Mouse (Mus musculus) bone marrow macrophage, adult 2 months (primary cell): Measurements from ENCODE around the gene Ppp1r21. TPM values are rescaled to one million over a fixed set of nuclear protein-coding genes. Genes with fewer than 3 reads are reported as not detected.

Experiments used
- H3K27ac ChIP-seq: 2 replicates; pipeline ENCODE4 v1.5.1; 2012; ENCODE audit warnings: low read depth, low read length; ENCODE audit not compliant: insufficient read depth
- H3K4me1 ChIP-seq: 2 replicates; pipeline ENCODE4 v1.6.1; 2012; ENCODE audit warnings: low read length; ENCODE audit not compliant: control insufficient read depth, insufficient read depth
- H3K4me3 ChIP-seq: 2 replicates; pipeline ENCODE4 v1.5.1; 2012; ENCODE audit warnings: mild to moderate bottlenecking, low read length, moderate library complexity; ENCODE audit not compliant: insufficient read depth
- CTCF ChIP-seq: IDR thresholded peaks from 2 replicates; pipeline ENCODE4 v1.5.1; 2012; ENCODE audit warnings: low read depth, mild to moderate bottlenecking, low read length, moderate library complexity
- POLR2A ChIP-seq: IDR thresholded peaks from 2 replicates; pipeline ENCODE4 v1.6.1; 2012; ENCODE audit warnings: mild to moderate bottlenecking, low read depth, low read length, borderline replicate concordance
- polyA plus RNA-seq: library from polyadenylated mRNA; stranded (reverse); fragments of >200 nt; gene quantifications from 2 replicates; pipeline ENCODE4 v1.2.4, GENCODE M21; 2012; ENCODE audit not compliant: missing spikeins, insufficient read depth, insufficient read length

Ppp1r21 gene
- polyA plus RNA-seq, 1 experiment = 109 TPM

- TF ChIP-seq CTCF (no peak), POLR2A (no peak)
- H3K4me1 ChIP-seq = no peaks in the 10 kb centered on the region
- H3K4me3 ChIP-seq = no peak overlapping the region
- H3K27ac ChIP-seq = no peak overlapping the region
Observed at GRCm38 (mm10) chr17:88588228-88588627, 58.3 kb downstream of the Ppp1r21 start.

- TF ChIP-seq CTCF = no peak
- TF ChIP-seq POLR2A = no peak
- Histone ChIP-seq H3K27ac (no peak overlapping the region), H3K4me3 (no peak overlapping the region), H3K4me1 (no peaks in the 10 kb centered on the region)
Observed at GRCm38 (mm10) chr17:88590251-88590650, 60.3 kb downstream of the Ppp1r21 start.

- peaks cover 2% of the 10 kb centered on the region; the same call in 1 of the 2 replicates for H3K4me1 ChIP-seq
- no peak overlapping the region for H3K4me3 ChIP-seq
- no peak overlapping the region for H3K27ac ChIP-seq
- no peak for TF ChIP-seq POLR2A
- no peak for TF ChIP-seq CTCF
Observed at GRCm38 (mm10) chr17:88595071-88595470, 65.2 kb downstream of the Ppp1r21 start.

GRCm38 (mm10) chr17:88596068-88596467 lies 66.2 kb downstream of the Ppp1r21 start:
- H3K27ac ChIP-seq = no peak overlapping the region
- no peak overlapping the region for H3K4me3 ChIP-seq
- H3K4me1 ChIP-seq = peaks cover 2% of the 10 kb centered on the region; the same call in 1 of the 2 replicates
- TF ChIP-seq CTCF (no peak), POLR2A (no peak)

- TF ChIP-seq POLR2A = no peak
- TF ChIP-seq CTCF = no peak; the same call in 1 of the 2 replicates
- Histone ChIP-seq H3K4me1 (peaks cover 2% of the 10 kb centered on the region; the same call in 1 of the 2 replicates), H3K27ac (no peak overlapping the region), H3K4me3 (peak overlapping the region; percentile 60)
Observed at GRCm38 (mm10) chr17:88596544-88597221, 66.8 kb downstream of the Ppp1r21 start.

- Histone ChIP-seq H3K4me1 (peaks cover 2% of the 10 kb centered on the region; the same call in 1 of the 2 replicates), H3K27ac (no peak within 1 kb of the TSS), H3K4me3 (peak within 1 kb of the TSS; percentile 60)
- TF ChIP-seq POLR2A = no peak
- TF ChIP-seq CTCF = peak; percentile 38
Observed at GRCm38 (mm10) chr17:88597222-88598055, 67.5 kb downstream of the Ppp1r21 start, which contains the start of gene Ston1. Gene Ston1, plus strand, starts transcription at chr17:88597684.

GRCm38 (mm10) chr17:88598056-88598420 lies 68.1 kb downstream of the Ppp1r21 start:
- Histone ChIP-seq H3K4me1 (peaks cover 2% of the 10 kb centered on the region; the same call in 1 of the 2 replicates), H3K27ac (no peak overlapping the region), H3K4me3 (peak overlapping the region; percentile 60)
- TF ChIP-seq CTCF (no peak), POLR2A (no peak)

- no peak overlapping the region for H3K27ac ChIP-seq
- H3K4me1 ChIP-seq = peaks cover 2% of the 10 kb centered on the region; the same call in 1 of the 2 replicates
- no peak overlapping the region for H3K4me3 ChIP-seq
- TF ChIP-seq CTCF (no peak), POLR2A (no peak)
Observed at GRCm38 (mm10) chr17:88598570-88599368, 68.9 kb downstream of the Ppp1r21 start.

GRCm38 (mm10) chr17:88600492-88601026 lies 70.6 kb downstream of the Ppp1r21 start:
- no peak overlapping the region for H3K4me3 ChIP-seq
- H3K4me1 ChIP-seq = peaks cover 2% of the 10 kb centered on the region; the same call in 1 of the 2 replicates
- TF ChIP-seq CTCF (no peak), POLR2A (no peak)
- H3K27ac ChIP-seq = no peak overlapping the region
